9 mouse cellular contexts compared by ENCODE assay signal in the genomic region with DNA sequence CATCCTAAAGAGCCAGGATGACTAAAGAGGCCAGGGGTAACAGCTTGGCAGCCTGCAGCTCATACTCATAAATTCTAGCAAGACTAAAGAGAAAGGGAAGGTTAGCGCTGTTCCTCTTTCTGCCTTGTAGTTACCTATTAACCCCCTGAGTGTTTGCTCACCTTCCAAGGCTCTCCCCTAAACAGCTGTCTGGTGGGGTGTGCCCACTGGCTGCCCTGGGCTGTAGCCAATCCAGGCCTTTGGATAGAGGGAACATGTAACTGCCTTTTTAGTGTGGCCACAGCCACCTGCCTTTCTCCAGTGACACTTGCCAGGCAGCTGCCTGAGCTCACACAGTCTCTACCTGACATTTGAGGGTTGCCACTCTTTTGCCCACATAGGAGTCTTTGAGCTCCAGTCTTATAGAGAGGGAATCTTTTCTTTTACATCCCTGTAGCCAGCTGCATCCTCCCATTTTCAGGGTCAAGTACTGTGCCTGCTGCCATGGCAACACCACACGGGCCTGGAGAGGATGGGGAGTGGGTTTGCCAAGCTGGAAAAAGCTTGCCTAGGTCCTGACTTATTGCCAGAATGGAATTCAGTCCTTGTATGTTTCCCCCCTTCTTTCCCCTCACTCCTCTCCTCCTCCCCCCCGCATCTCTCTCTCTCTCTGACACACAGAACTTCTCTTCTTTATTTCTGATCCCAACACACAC. TPM values are rescaled to one million over a fixed set of nuclear protein-coding genes. Genes with fewer than 3 reads are reported as not detected.
DNase-seq lines count a peak whose midpoint lies in the region; ATAC-seq lines count a peak whose summit lies in the region.
"Had no signal": no experiment of that assay in that cellular context is flagged by ENCODE, and none has a peak within 500 bp of the region (broad histone marks: within the 10 kb centered on the region; RNA-seq: fewer than 3 reads in every experiment).

No protein-coding gene starts in this region.

- H3K4me1 ChIP-seq in heart, embryonic 14.5 days (ENCODE audit: control insufficient read depth in 2 of 2, insufficient read depth in 2 of 2, low read length in 2 of 2) = peaks cover 8 to 29% of the 10 kb centered on the region in 2 experiments
- peaks cover 47% of the 10 kb centered on the region for H3K4me1 ChIP-seq in midbrain, embryonic 13.5 days (replicated peaks)
- peaks cover 25% of the 10 kb centered on the region for H3K4me1 ChIP-seq in midbrain, embryonic 11.5 days (ENCODE audit: control insufficient read depth, insufficient read depth, low read length)
- peaks cover 42% of the 10 kb centered on the region for H3K4me1 ChIP-seq in intestine, embryonic 15.5 days (replicated peaks)
- peaks cover 29% of the 10 kb centered on the region for H3K4me1 ChIP-seq in stomach, embryonic 15.5 days

- 0 out of 2 replicates have a peak, but pooled peaks cover 3% of the 10 kb centered on the region for H3K36me3 ChIP-seq in heart, embryonic 14.5 days (ENCODE audit: control insufficient read depth, insufficient read depth, low read length)
- no peaks in the 10 kb centered on the region for H3K36me3 ChIP-seq in midbrain, embryonic 13.5 days
- no peaks in the 10 kb centered on the region for H3K36me3 ChIP-seq in midbrain, embryonic 11.5 days (ENCODE audit: control insufficient read depth, insufficient read depth, low read length)
- no peaks in the 10 kb centered on the region for H3K36me3 ChIP-seq in intestine, embryonic 15.5 days
- no peaks in the 10 kb centered on the region for H3K36me3 ChIP-seq in stomach, embryonic 15.5 days

- H3K27me3 ChIP-seq in heart, embryonic 14.5 days (ENCODE audit: control insufficient read depth, insufficient read depth, low read length) = peaks cover 74% of the 10 kb centered on the region
- H3K27me3 ChIP-seq in midbrain, embryonic 13.5 days = peaks cover 82% of the 10 kb centered on the region
- peaks cover 75% of the 10 kb centered on the region for H3K27me3 ChIP-seq in midbrain, embryonic 11.5 days (ENCODE audit: control insufficient read depth, insufficient read depth, low read length)
- peaks cover 30% of the 10 kb centered on the region for H3K27me3 ChIP-seq in intestine, embryonic 15.5 days (replicated peaks)
- H3K27me3 ChIP-seq in stomach, embryonic 15.5 days (replicated peaks) = peaks cover 44% of the 10 kb centered on the region

- peak overlapping the region; percentile 97 for H3K4me2 ChIP-seq in heart, embryonic 14.5 days (ENCODE audit: low read length)
- peak overlapping the region; percentile 79; the same call in 1 of the 2 replicates for H3K4me2 ChIP-seq in midbrain, embryonic 13.5 days (replicated peaks)
- no peak overlapping the region for H3K4me2 ChIP-seq in midbrain, embryonic 11.5 days
- peak overlapping the region; percentile 100 for H3K4me2 ChIP-seq in intestine, embryonic 15.5 days (replicated peaks)
- H3K4me2 ChIP-seq in stomach, embryonic 15.5 days = peak overlapping the region; percentile 96

- WGBS in heart, embryonic 14.5 days = 55% methylated on average over 3 of the region's 3 CpGs
- 54% methylated on average over 3 of the region's 3 CpGs for WGBS in midbrain, embryonic 13.5 days
- WGBS in midbrain, embryonic 11.5 days = 58% methylated on average over 3 of the region's 3 CpGs
- WGBS in intestine, embryonic 15.5 days = 37% methylated on average over 3 of the region's 3 CpGs
- 49% methylated on average over 3 of the region's 3 CpGs for WGBS in stomach, embryonic 15.5 days

- DNase-seq in heart, adult 9 months (ENCODE audit: low spot score in 2 of 2) = no peak
- no peak for DNase-seq in midbrain, embryonic 11.5 days (ENCODE audit: low spot score, missing footprints)
- DNase-seq: layer of hippocampus, postnatal 36 days had no signal

- no peaks in the 10 kb centered on the region for H3K9me3 ChIP-seq in heart, embryonic 14.5 days (ENCODE audit: control insufficient read depth, low read length)
- no peaks in the 10 kb centered on the region for H3K9me3 ChIP-seq in midbrain, embryonic 13.5 days
- H3K9me3 ChIP-seq in midbrain, embryonic 11.5 days (ENCODE audit: control insufficient read depth, low read length) = no peaks in the 10 kb centered on the region
- no peaks in the 10 kb centered on the region for H3K9me3 ChIP-seq in intestine, embryonic 15.5 days
- H3K9me3 ChIP-seq in stomach, embryonic 15.5 days = no peaks in the 10 kb centered on the region

- H3K9ac ChIP-seq in heart, embryonic 14.5 days (ENCODE audit: low read length) = peak overlapping the region; percentile 25; the same call in 1 of the 2 replicates
- peak overlapping the region; percentile 39; the same call in 1 of the 2 replicates for H3K9ac ChIP-seq in midbrain, embryonic 13.5 days (replicated peaks)
- no peak overlapping the region for H3K9ac ChIP-seq in midbrain, embryonic 11.5 days (ENCODE audit: low read length)
- H3K9ac ChIP-seq in intestine, embryonic 15.5 days = no peak overlapping the region
- no peak overlapping the region for H3K9ac ChIP-seq in stomach, embryonic 15.5 days

- ATAC-seq in heart, embryonic 14.5 days (ENCODE audit: insufficient number of reproducible peaks, insufficient read depth, low FRiP score, low read depth) = no peak
- peak; percentile 25; the same call in 1 of the 2 replicates for ATAC-seq in midbrain, embryonic 13.5 days
- no peak for ATAC-seq in midbrain, embryonic 11.5 days (ENCODE audit: low FRiP score)
- peak; percentile 78 for ATAC-seq in intestine, embryonic 15.5 days
- ATAC-seq in stomach, embryonic 15.5 days (ENCODE audit: insufficient read depth, low FRiP score, low read depth) = peak; percentile 70
- ATAC-seq in erythroblast, adult 5-6 weeks (replicated peaks; ENCODE audit: low FRiP score, poor library complexity, severe bottlenecking) = no peak
- ATAC-seq: inflammation-experienced regulatory T-cells, adult 6 months had no signal

- H3K4me3 ChIP-seq in heart, embryonic 14.5 days (ENCODE audit: control insufficient read depth in 1 of 2, insufficient read depth in 1 of 2, low read depth in 1 of 2, low read length in 2 of 2) = peak overlapping the region in 1 of 2 experiments; percentile 66; a peak in 1 of 4 replicates
- H3K4me3 ChIP-seq in midbrain, embryonic 13.5 days (replicated peaks) = no peak overlapping the region
- H3K4me3 ChIP-seq in midbrain, embryonic 11.5 days (ENCODE audit: low read depth, low read length) = no peak overlapping the region
- no peak overlapping the region for H3K4me3 ChIP-seq in intestine, embryonic 15.5 days (replicated peaks)
- H3K4me3 ChIP-seq in stomach, embryonic 15.5 days (replicated peaks) = no peak overlapping the region

- no peak overlapping the region for H3K27ac ChIP-seq in heart, embryonic 14.5 days (replicated peaks in 1 of 2; ENCODE audit: control insufficient read depth in 1 of 2, insufficient read depth in 1 of 2, low read depth in 2 of 2, low read length in 2 of 2)
- H3K27ac ChIP-seq in midbrain, embryonic 13.5 days = no peak overlapping the region
- no peak overlapping the region for H3K27ac ChIP-seq in midbrain, embryonic 11.5 days (ENCODE audit: low read depth, low read length)
- 0 out of 2 replicates have a peak overlapping the region, but pooled peaks have one; percentile 7 for H3K27ac ChIP-seq in intestine, embryonic 15.5 days
- H3K27ac ChIP-seq in stomach, embryonic 15.5 days = peak overlapping the region; percentile 74

RNA-seq across cellular contexts. Expression of a gene that starts 3.7 kb away (rescaled TPM):
- polyA plus RNA-seq in heart, embryonic 14.5 days (2014; fragmentation: Nextera tagmentation; extraction: Ambion mirVana) = 6.9 and 8.8 TPM in 2 replicates
- 5.4 and 5.9 TPM in 2 replicates for polyA plus RNA-seq in midbrain, embryonic 13.5 days (2015; fragmentation: Nextera tagmentation; extraction: Ambion mirVana)
- 3.1 and 4.0 TPM in 2 replicates for polyA plus RNA-seq in midbrain, embryonic 11.5 days (2014; fragmentation: Nextera tagmentation; extraction: Ambion mirVana)
- 8.3 and 8.4 TPM in 2 replicates for polyA plus RNA-seq in intestine, embryonic 15.5 days (2015; fragmentation: Nextera tagmentation; extraction: Ambion mirVana)
- 7.0 and 8.7 TPM in 2 replicates for polyA plus RNA-seq in stomach, embryonic 15.5 days (2015; fragmentation: Nextera tagmentation; extraction: Ambion mirVana)
- not detected in 2 replicates for total RNA-seq in erythroblast, adult 5-6 weeks (2015; ENCODE audit: low replicate concordance)
- not detected in 2 replicates for total RNA-seq in erythroblast, adult 5-6 weeks (2017; ENCODE audit: low replicate concordance)
- polyA plus RNA-seq: inflammation-experienced regulatory T-cells, adult 6 months had no signal

RNA-seq across cellular contexts. Expression of a gene that starts 21.8 kb away (rescaled TPM):
- 0.32 and 0.67 TPM in 2 replicates for polyA plus RNA-seq in heart, embryonic 14.5 days (2014; fragmentation: Nextera tagmentation; extraction: Ambion mirVana)
- polyA plus RNA-seq in midbrain, embryonic 13.5 days (2015; fragmentation: Nextera tagmentation; extraction: Ambion mirVana) = 4.0 and 4.3 TPM in 2 replicates
- polyA plus RNA-seq in midbrain, embryonic 11.5 days (2014; fragmentation: Nextera tagmentation; extraction: Ambion mirVana) = 0.32 and 0.37 TPM in 2 replicates
- 2.3 and 2.7 TPM in 2 replicates for polyA plus RNA-seq in intestine, embryonic 15.5 days (2015; fragmentation: Nextera tagmentation; extraction: Ambion mirVana)
- polyA plus RNA-seq in stomach, embryonic 15.5 days (2015; fragmentation: Nextera tagmentation; extraction: Ambion mirVana) = 1.6 TPM in 2 replicates
- total RNA-seq in erythroblast, adult 5-6 weeks (2015; ENCODE audit: low replicate concordance) = 0.77 TPM in 1 of 2 replicates, not detected in the other
- 0.42 and 1.0 TPM in 2 replicates for total RNA-seq in erythroblast, adult 5-6 weeks (2017; ENCODE audit: low replicate concordance)
- polyA plus RNA-seq: inflammation-experienced regulatory T-cells, adult 6 months had no signal

RNA-seq across cellular contexts. Expression of a gene that starts 40.7 kb away (rescaled TPM):
- polyA plus RNA-seq in heart, embryonic 14.5 days (2014; fragmentation: Nextera tagmentation; extraction: Ambion mirVana) = 7.8 and 8.7 TPM in 2 replicates
- polyA plus RNA-seq in midbrain, embryonic 13.5 days (2015; fragmentation: Nextera tagmentation; extraction: Ambion mirVana) = 26.0 and 26.3 TPM in 2 replicates
- polyA plus RNA-seq in midbrain, embryonic 11.5 days (2014; fragmentation: Nextera tagmentation; extraction: Ambion mirVana) = 9.8 and 10.0 TPM in 2 replicates
- polyA plus RNA-seq in intestine, embryonic 15.5 days (2015; fragmentation: Nextera tagmentation; extraction: Ambion mirVana) = 20.9 and 22.5 TPM in 2 replicates
- polyA plus RNA-seq in stomach, embryonic 15.5 days (2015; fragmentation: Nextera tagmentation; extraction: Ambion mirVana) = 16.4 and 18.0 TPM in 2 replicates
- total RNA-seq in erythroblast, adult 5-6 weeks (2015; ENCODE audit: low replicate concordance) = 1.2 and 1.7 TPM in 2 replicates
- total RNA-seq in erythroblast, adult 5-6 weeks (2017; ENCODE audit: low replicate concordance) = 3.1 and 3.8 TPM in 2 replicates

RNA-seq across cellular contexts. Expression of a gene that starts 58.2 kb away (rescaled TPM):
- polyA plus RNA-seq in heart, embryonic 14.5 days (2014; fragmentation: Nextera tagmentation; extraction: Ambion mirVana) = 0.19 TPM in 1 of 2 replicates, not detected in the other
- polyA plus RNA-seq in midbrain, embryonic 13.5 days (2015; fragmentation: Nextera tagmentation; extraction: Ambion mirVana) = 15.1 and 15.5 TPM in 2 replicates
- polyA plus RNA-seq in midbrain, embryonic 11.5 days (2014; fragmentation: Nextera tagmentation; extraction: Ambion mirVana) = 1.3 and 2.6 TPM in 2 replicates
- polyA plus RNA-seq in intestine, embryonic 15.5 days (2015; fragmentation: Nextera tagmentation; extraction: Ambion mirVana) = 5.2 and 7.1 TPM in 2 replicates
- polyA plus RNA-seq in stomach, embryonic 15.5 days (2015; fragmentation: Nextera tagmentation; extraction: Ambion mirVana) = 27.1 and 28.4 TPM in 2 replicates
- not detected in 2 replicates for total RNA-seq in erythroblast, adult 5-6 weeks (2015; ENCODE audit: low replicate concordance)
- total RNA-seq in erythroblast, adult 5-6 weeks (2017; ENCODE audit: low replicate concordance) = not detected in 2 replicates

Comparison
In these comparisons a context has a peak if more than half of its experiments do, and no peak if none do; other contexts are left out.
1. ATAC-seq: peak in midbrain, embryonic 13.5 days (single experiment), intestine, embryonic 15.5 days (single experiment) and stomach, embryonic 15.5 days (single experiment); none in heart, embryonic 14.5 days (single experiment), midbrain, embryonic 11.5 days (single experiment) and erythroblast, adult 5-6 weeks (single experiment).
2. H3K9ac ChIP-seq: peak in heart, embryonic 14.5 days (single experiment) and midbrain, embryonic 13.5 days (single experiment); none in midbrain, embryonic 11.5 days (single experiment), intestine, embryonic 15.5 days (single experiment) and stomach, embryonic 15.5 days (single experiment).
3. H3K27ac ChIP-seq: peak in intestine, embryonic 15.5 days (single experiment) and stomach, embryonic 15.5 days (single experiment); none in heart, embryonic 14.5 days (0 of 2), midbrain, embryonic 13.5 days (single experiment) and midbrain, embryonic 11.5 days (single experiment).